Mouse (Mus musculus): ENCODE measurements around the gene Upk3bl.

GRCm38 (mm10) chr5:136109042-136109441 is 54.8 kb downstream of the Upk3bl start:
- TF ChIP-seq MXI1 (IDR thresholded peaks at IDR 0.05; ENCODE audit: low read depth, low read length), result no peak
- TF ChIP-seq CTCF (conservative IDR thresholded peaks at IDR 0.05 in 1 of 2, IDR thresholded peaks at IDR 0.05 in 1 of 2; ENCODE audit: low read depth in 2 of 2, low read length in 2 of 2), result no peak
- no peak for TF ChIP-seq POLR2A (IDR thresholded peaks at IDR 0.05; ENCODE audit: low read depth, low read length)
- TF ChIP-seq USF1 (IDR thresholded peaks at IDR 0.05; ENCODE audit: low read depth, low read length), result no peak
- no peak for TF ChIP-seq ETS1 (conservative IDR thresholded peaks at IDR 0.05; ENCODE audit: low read depth, low read length)
- TF ChIP-seq HCFC1 (IDR thresholded peaks at IDR 0.05; ENCODE audit: low read depth, low read length), result no peak
- TF ChIP-seq NRF1 (IDR thresholded peaks at IDR 0.05; ENCODE audit: low read depth, low read length), result no peak

All from CH12.LX (cell line).